Mouse (Mus musculus) CD4-positive helper T cell, adult 2 months (primary cell): Measurements from ENCODE around the gene Coasy.

ENCODE experiments used
- DNase-seq: peaks from one replicate; pipeline ENCODE4 v3.0.0-alpha.2; 2012; ENCODE audit warnings: low read depth, missing footprints, low spot score

The Coasy gene

GRCm38 (mm10) chr11:101062971-101063675, 19.2 kb upstream of the Coasy start:
- DNase-seq: peak; percentile 3

GRCm38 (mm10) chr11:101063676-101064327, 18.6 kb upstream of the Coasy start:
- DNase-seq: peak; percentile 61

GRCm38 (mm10) chr11:101064462-101064861, 17.9 kb upstream of the Coasy start:
- no peak for DNase-seq

- DNase-seq: no peak
These were observed 17.4 kb upstream of the Coasy start for GRCm38 (mm10) chr11:101065002-101065401.

GRCm38 (mm10) chr11:101066549-101067412, 15.6 kb upstream of the Coasy start:
- peak; percentile 79 for DNase-seq

- DNase-seq: peak; percentile 90
These were observed 12.8 kb upstream of the Coasy start, which contains the start of gene Naglu for GRCm38 (mm10) chr11:101069391-101070188. Gene Naglu, plus strand, starts transcription at chr11:101070012.

- no peak for DNase-seq
These were observed 12.2 kb upstream of the Coasy start for GRCm38 (mm10) chr11:101070189-101070527.

GRCm38 (mm10) chr11:101070987-101071386, 11.4 kb upstream of the Coasy start:
- DNase-seq: no peak

GRCm38 (mm10) chr11:101071810-101072428, 10.4 kb upstream of the Coasy start:
- no peak for DNase-seq

- no peak for DNase-seq
These were observed 4.2 kb upstream of the Coasy start, which contains the start of gene Hsd17b1 for GRCm38 (mm10) chr11:101078121-101078520. Gene Hsd17b1, plus strand, starts transcription at chr11:101078411.

GRCm38 (mm10) chr11:101079746-101080145, 2.6 kb upstream of the Coasy start:
- no peak for DNase-seq

- no peak for DNase-seq
These were observed 1.9 kb upstream of the Coasy start for GRCm38 (mm10) chr11:101080421-101080820.

- DNase-seq: no peak
These were observed 706 bp upstream of the Coasy start for GRCm38 (mm10) chr11:101081659-101082058.

- no peak for DNase-seq
These were observed 825 bp downstream of the Coasy start for GRCm38 (mm10) chr11:101083083-101083697.

- no peak for DNase-seq
These were observed 1.9 kb downstream of the Coasy start for GRCm38 (mm10) chr11:101084246-101084645.

- no peak for DNase-seq
These were observed 2.4 kb downstream of the Coasy start for GRCm38 (mm10) chr11:101084811-101085210.

GRCm38 (mm10) chr11:101085617-101086322, 3.4 kb downstream of the Coasy start:
- DNase-seq: no peak

- DNase-seq: no peak
These were observed 3.9 kb downstream of the Coasy start for GRCm38 (mm10) chr11:101086323-101086674.

- DNase-seq: peak; percentile 92
These were observed 4.7 kb downstream of the Coasy start, which contains the start of gene Mlx for GRCm38 (mm10) chr11:101086756-101087681. Gene Mlx, plus strand, starts transcription at chr11:101087277.
